Mouse (Mus musculus) kidney, embryonic 15.5 days (tissue): ENCODE results near the gene Gm36864. TPM values are rescaled to one million over a fixed set of nuclear protein-coding genes. Genes with fewer than 3 reads are reported as not detected.

Experiments
- ATAC-seq: fragments of 200-750 bp; cut with Nextera tagmentation; replicated peaks from 2 replicates; pipeline ENCODE4 v1.8.0; 2017; ENCODE audit warnings: moderate TSS enrichment; ENCODE audit not compliant: low FRiP score
- H3K27ac ChIP-seq: fragments of 300-500 bp; sonication (generic); 2 replicates; pipeline ENCODE4 v1.5.1; 2015; ENCODE audit warnings: mild to moderate bottlenecking, inconsistent platforms
- H3K27me3 ChIP-seq: fragments of 300-500 bp; sonication (generic); 2 replicates; pipeline ENCODE4 v1.6.1; 2015; ENCODE audit warnings: inconsistent platforms
- H3K36me3 ChIP-seq: fragments of 300-500 bp; sonication (generic); 2 replicates; pipeline ENCODE4 v1.6.1; 2015; ENCODE audit warnings: inconsistent platforms
- H3K4me1 ChIP-seq: fragments of 300-500 bp; sonication (generic); 2 replicates; pipeline ENCODE4 v1.6.1; 2015; ENCODE audit warnings: inconsistent platforms
- H3K4me2 ChIP-seq: fragments of 300-500 bp; sonication (generic); 2 replicates; pipeline ENCODE4 v1.6.1; 2015; ENCODE audit warnings: moderate library complexity, mild to moderate bottlenecking, inconsistent platforms
- H3K4me3 ChIP-seq: fragments of 300-500 bp; sonication (generic); replicated peaks from 2 replicates; pipeline ENCODE4 v1.5.1; 2015; ENCODE audit warnings: mild to moderate bottlenecking, inconsistent platforms
- H3K9ac ChIP-seq: fragments of 300-500 bp; sonication (generic); 2 replicates; pipeline ENCODE4 v1.6.1; 2015; ENCODE audit warnings: mild to moderate bottlenecking, inconsistent platforms
- H3K9me3 ChIP-seq: fragments of 300-500 bp; sonication (generic); replicated peaks from 2 replicates; pipeline ENCODE4 v1.6.1; 2016; ENCODE audit warnings: inconsistent platforms
- WGBS: fragments of 180-500 bp; shearing (Covaris S2); methylation state at CpG from one replicate; pipeline ENCODE4 v1.1.7; 2015; ENCODE audit warnings: mixed read lengths; 5-methylcytosine and 5-hydroxymethylcytosine counted together
- polyA plus RNA-seq: library from polyadenylated mRNA; unstranded; fragments of >200 nt; fragmentation: Nextera tagmentation; extraction: Ambion mirVana; gene quantifications from 2 replicates; pipeline ENCODE4 v1.2.1, GENCODE M21; 2015

Gm36864 gene
- polyA plus RNA-seq, 1 experiment from 2014 or later = not detected

- no peak for ATAC-seq
- Histone ChIP-seq H3K9ac (no peak within 1 kb of the TSS), H3K4me3 (no peak within 1 kb of the TSS), H3K36me3 (no peaks in the 10 kb centered on the region), H3K27me3 (peaks cover 24% of the 10 kb centered on the region), H3K27ac (no peak within 1 kb of the TSS), H3K9me3 (no peaks in the 10 kb centered on the region), H3K4me1 (peaks cover 6% of the 10 kb centered on the region), H3K4me2 (no peak within 1 kb of the TSS)
- WGBS = 54% methylated on average over 5 of the region's 5 CpGs
Observed at GRCm38 (mm10) chr7:44261147-44261546, 25.2 kb downstream of the Gm36864 start, which contains the start of gene Gm15517. Gene Gm15517 (plus strand): TSS chr7:44261447.

GRCm38 (mm10) chr7:44262791-44263643, 27.0 kb downstream of the Gm36864 start:
- H3K4me1 ChIP-seq = peaks cover 6% of the 10 kb centered on the region
- WGBS = 3% methylated on average over 34 of the region's 34 CpGs
- peak overlapping the region; percentile 59 for H3K4me2 ChIP-seq
- ATAC-seq = peak; percentile 63
- no peaks in the 10 kb centered on the region for H3K36me3 ChIP-seq
- peaks cover 32% of the 10 kb centered on the region for H3K27me3 ChIP-seq
- H3K4me3 ChIP-seq = peak overlapping the region; percentile 28
- no peaks in the 10 kb centered on the region for H3K9me3 ChIP-seq
- H3K27ac ChIP-seq = no peak overlapping the region
- 0 out of 2 replicates have a peak overlapping the region, but pooled peaks have one; percentile 5 for H3K9ac ChIP-seq

GRCm38 (mm10) chr7:44268117-44268516, 32.1 kb downstream of the Gm36864 start:
- no peak for ATAC-seq

GRCm38 (mm10) chr7:44269397-44269796, 33.4 kb downstream of the Gm36864 start:
- 96% methylated on average over 2 of the region's 2 CpGs for WGBS
- no peaks in the 10 kb centered on the region for H3K9me3 ChIP-seq

More at GRCm38 (mm10) chr7:44268117-44268516, 32.1 kb downstream of the Gm36864 start:
- Histone ChIP-seq H3K4me2 (no peak overlapping the region), H3K9ac (no peak overlapping the region), H3K27me3 (peaks cover 30% of the 10 kb centered on the region), H3K27ac (no peak overlapping the region), H3K9me3 (no peaks in the 10 kb centered on the region), H3K4me3 (no peak overlapping the region), H3K36me3 (no peaks in the 10 kb centered on the region), H3K4me1 (peaks cover 3% of the 10 kb centered on the region)
- 75% methylated on average over 11 of the region's 11 CpGs for WGBS

GRCm38 (mm10) chr7:44271309-44271708, 35.3 kb downstream of the Gm36864 start:
- Histone ChIP-seq H3K27me3 (peaks cover 32% of the 10 kb centered on the region), H3K27ac (no peak overlapping the region), H3K4me1 (no peaks in the 10 kb centered on the region), H3K9ac (no peak overlapping the region), H3K4me2 (no peak overlapping the region), H3K9me3 (no peaks in the 10 kb centered on the region), H3K36me3 (no peaks in the 10 kb centered on the region), H3K4me3 (no peak overlapping the region)
- no peak for ATAC-seq
- WGBS = 77% methylated on average over 2 of the region's 2 CpGs

More at GRCm38 (mm10) chr7:44269397-44269796, 33.4 kb downstream of the Gm36864 start:
- H3K4me2 ChIP-seq = no peak overlapping the region
- no peaks in the 10 kb centered on the region for H3K36me3 ChIP-seq
- no peak overlapping the region for H3K9ac ChIP-seq
- no peak overlapping the region for H3K4me3 ChIP-seq
- no peak for ATAC-seq
- H3K4me1 ChIP-seq = no peaks in the 10 kb centered on the region
- peaks cover 29% of the 10 kb centered on the region for H3K27me3 ChIP-seq
- H3K27ac ChIP-seq = no peak overlapping the region

- no peak overlapping the region for H3K4me2 ChIP-seq
- H3K36me3 ChIP-seq = no peaks in the 10 kb centered on the region
- no peak overlapping the region for H3K9ac ChIP-seq
- H3K4me1 ChIP-seq = no peaks in the 10 kb centered on the region
- H3K27me3 ChIP-seq = peaks cover 24% of the 10 kb centered on the region
- no peak overlapping the region for H3K27ac ChIP-seq
- no peaks in the 10 kb centered on the region for H3K9me3 ChIP-seq
- no peak overlapping the region for H3K4me3 ChIP-seq
- ATAC-seq = no peak
- WGBS = 89% methylated on average over 7 of the region's 7 CpGs
Observed at GRCm38 (mm10) chr7:44272546-44272945, 36.6 kb downstream of the Gm36864 start.

GRCm38 (mm10) chr7:44273446-44273845, 37.5 kb downstream of the Gm36864 start:
- WGBS = 66% methylated on average over 7 of the region's 7 CpGs

GRCm38 (mm10) chr7:44274096-44274495, 38.1 kb downstream of the Gm36864 start:
- Histone ChIP-seq H3K4me2 (no peak overlapping the region), H3K27ac (no peak overlapping the region), H3K4me1 (no peaks in the 10 kb centered on the region), H3K36me3 (no peaks in the 10 kb centered on the region), H3K9ac (no peak overlapping the region), H3K4me3 (no peak overlapping the region), H3K9me3 (no peaks in the 10 kb centered on the region), H3K27me3 (peaks cover 24% of the 10 kb centered on the region)
- 30% methylated on average over 11 of the region's 11 CpGs for WGBS
- no peak for ATAC-seq

More at GRCm38 (mm10) chr7:44273446-44273845, 37.5 kb downstream of the Gm36864 start:
- Histone ChIP-seq H3K4me2 (no peak overlapping the region), H3K36me3 (no peaks in the 10 kb centered on the region), H3K27ac (no peak overlapping the region), H3K4me3 (no peak overlapping the region), H3K9ac (no peak overlapping the region), H3K9me3 (no peaks in the 10 kb centered on the region), H3K4me1 (no peaks in the 10 kb centered on the region), H3K27me3 (peaks cover 24% of the 10 kb centered on the region)
- no peak for ATAC-seq

- Histone ChIP-seq H3K9ac (no peak overlapping the region), H3K36me3 (no peaks in the 10 kb centered on the region), H3K27me3 (peaks cover 24% of the 10 kb centered on the region), H3K4me1 (no peaks in the 10 kb centered on the region), H3K4me2 (no peak overlapping the region), H3K27ac (no peak overlapping the region), H3K4me3 (no peak overlapping the region), H3K9me3 (no peaks in the 10 kb centered on the region)
- WGBS = 67% methylated on average over 3 of the region's 3 CpGs
- no peak for ATAC-seq
Observed at GRCm38 (mm10) chr7:44275546-44275945, 39.6 kb downstream of the Gm36864 start.

- Histone ChIP-seq H3K9ac (no peak overlapping the region), H3K36me3 (no peaks in the 10 kb centered on the region), H3K4me1 (no peaks in the 10 kb centered on the region), H3K27me3 (peaks cover 24% of the 10 kb centered on the region), H3K4me2 (no peak overlapping the region), H3K4me3 (no peak overlapping the region), H3K9me3 (no peaks in the 10 kb centered on the region), H3K27ac (no peak overlapping the region)
- 78% methylated on average over 10 of the region's 10 CpGs for WGBS
- no peak for ATAC-seq
Observed at GRCm38 (mm10) chr7:44276461-44277249, 40.7 kb downstream of the Gm36864 start.

GRCm38 (mm10) chr7:44277250-44277622, 41.3 kb downstream of the Gm36864 start:
- Histone ChIP-seq H3K9me3 (no peaks in the 10 kb centered on the region), H3K4me2 (no peak overlapping the region), H3K27ac (no peak overlapping the region), H3K36me3 (no peaks in the 10 kb centered on the region), H3K27me3 (peaks cover 24% of the 10 kb centered on the region), H3K4me3 (no peak overlapping the region), H3K4me1 (no peaks in the 10 kb centered on the region), H3K9ac (no peak overlapping the region)
- ATAC-seq = no peak
- 45% methylated on average over 2 of the region's 2 CpGs for WGBS

GRCm38 (mm10) chr7:44280959-44281358, 45.0 kb downstream of the Gm36864 start:
- H3K4me2 ChIP-seq = no peak overlapping the region
- ATAC-seq = no peak
- WGBS = 52% methylated on average over 1 of the region's 1 CpGs

More at GRCm38 (mm10) chr7:44280959-44281358, 45.0 kb downstream of the Gm36864 start:
- Histone ChIP-seq H3K4me3 (no peak overlapping the region), H3K9ac (no peak overlapping the region), H3K27me3 (peaks cover 2% of the 10 kb centered on the region; the same call in 1 of the 2 replicates), H3K36me3 (no peaks in the 10 kb centered on the region), H3K27ac (no peak overlapping the region), H3K9me3 (no peaks in the 10 kb centered on the region), H3K4me1 (no peaks in the 10 kb centered on the region)
